Mouse (Mus musculus) myocyte (in vitro differentiated cells): ENCODE measurements around the gene Hoxa6.

Experiments used
- CEBPB ChIP-seq: IDR thresholded peaks from 2 replicates; pipeline ENCODE4 v1.6.1; 2011; ENCODE audit warnings: mild to moderate bottlenecking, moderate library complexity; ENCODE audit not compliant: poor library complexity, insufficient read depth, severe bottlenecking
- E2F4 ChIP-seq: IDR thresholded peaks from one replicate; pipeline ENCODE4 v1.6.1; 2011; ENCODE audit warnings: mild to moderate bottlenecking, control low read depth, moderate library complexity; ENCODE audit not compliant: insufficient read depth
- MYOD1 ChIP-seq, 3 experiments: IDR thresholded peaks; one replicate each; pipeline ENCODE4 v1.6.1; 2011; ENCODE audit warnings: control low read depth in 2 of 3, low read depth in 2 of 3, mild to moderate bottlenecking in 2 of 3, moderate library complexity in 1 of 3; ENCODE audit not compliant: insufficient read length in 2 of 3, control insufficient read depth in 1 of 3
- MYOG ChIP-seq, 3 experiments: IDR thresholded peaks; one replicate each; pipeline ENCODE4 v1.6.1; 2011; ENCODE audit warnings: control low read depth in 2 of 3, low read depth in 2 of 3, mild to moderate bottlenecking in 2 of 3; ENCODE audit not compliant: insufficient read length in 2 of 3, control insufficient read depth in 1 of 3, insufficient read depth in 1 of 3
- POLR2A ChIP-seq: IDR thresholded peaks from one replicate; pipeline ENCODE4 v1.6.1; 2011; ENCODE audit warnings: low read depth, mild to moderate bottlenecking, control low read depth, moderate library complexity; ENCODE audit not compliant: insufficient read length
- TCF12 ChIP-seq: IDR thresholded peaks from one replicate; pipeline ENCODE4 v1.6.1; 2011; ENCODE audit warnings: mild to moderate bottlenecking, control low read depth; ENCODE audit not compliant: poor library complexity, insufficient read depth, severe bottlenecking
- USF1 ChIP-seq: IDR thresholded peaks from one replicate; pipeline ENCODE4 v1.6.1; 2011; ENCODE audit warnings: low read depth, mild to moderate bottlenecking, control low read depth, moderate library complexity

GRCm38 (mm10) chr6:52190906-52191810 is 17.4 kb downstream of the Hoxa6 start, which contains the start of gene Hoxa4:
- no peak for TF ChIP-seq MYOG (IDR thresholded peaks at IDR 0.05; ENCODE audit: control insufficient read depth in 1 of 3, insufficient read depth in 1 of 3, insufficient read length in 2 of 3, low read depth in 2 of 3)
- TF ChIP-seq POLR2A: no peak
- no peak for TF ChIP-seq CEBPB
- TF ChIP-seq TCF12: no peak
- no peak for TF ChIP-seq E2F4
- TF ChIP-seq USF1: no peak
- no peak for TF ChIP-seq MYOD1 (IDR thresholded peaks at IDR 0.05; ENCODE audit: control insufficient read depth in 1 of 3, insufficient read length in 2 of 3, low read depth in 2 of 3)
